ENCODE assay signal across 16 mouse cellular contexts in genomic region chr12:111085579-111085978, GRCm38 (mm10).
"Had no signal": no experiment of that assay in that cellular context is flagged by ENCODE, and none has a peak within 500 bp of the region (broad histone marks: within the 10 kb centered on the region; RNA-seq: fewer than 3 reads in every experiment).

No protein-coding gene starts in this region.

- H3K27ac ChIP-seq: neural tube, embryonic 13.5 days; neural tube, embryonic 15.5 days; stomach, embryonic 15.5 days; stomach, postnatal 0 days had no signal

- H3K4me2 ChIP-seq: neural tube, embryonic 13.5 days; neural tube, embryonic 15.5 days; stomach, embryonic 15.5 days had no signal

- H3K27me3 ChIP-seq: neural tube, embryonic 13.5 days; neural tube, embryonic 15.5 days; stomach, embryonic 15.5 days had no signal

- H3K4me3 ChIP-seq: neural tube, embryonic 13.5 days; neural tube, embryonic 15.5 days; stomach, embryonic 15.5 days had no signal

- H3K36me3 ChIP-seq: stomach, embryonic 15.5 days had no signal

- H3K9ac ChIP-seq: neural tube, embryonic 13.5 days; neural tube, embryonic 15.5 days; stomach, embryonic 15.5 days had no signal

- DNase-seq: retina, postnatal 1 day; right cerebral cortex, adult 18-20 months; right cerebral cortex, postnatal 14 days; right cerebral cortex, postnatal 25 days; right cerebral cortex, postnatal 4 days; spleen, adult 18-20 months; thymus, adult 18-20 months; thymus, adult 2 months; thymus, postnatal 14 days; thymus, postnatal 25 days; thymus, postnatal 36 days; thymus, postnatal 4 days had no signal

- H3K9me3 ChIP-seq: neural tube, embryonic 13.5 days; neural tube, embryonic 15.5 days; stomach, embryonic 15.5 days had no signal
